Mouse (Mus musculus) heart, embryonic 12.5 days (tissue): ENCODE results near the gene Tanc2. TPM values are rescaled to one million over a fixed set of nuclear protein-coding genes. Genes with fewer than 3 reads are reported as not detected.

ENCODE experiments used
- ATAC-seq: fragments of 200-750 bp; cut with Nextera tagmentation; 2 replicates; pipeline ENCODE4 v1.8.0; 2017; ENCODE audit warnings: moderate TSS enrichment, moderate library complexity; ENCODE audit not compliant: insufficient number of reproducible peaks, low FRiP score
- H3K27ac ChIP-seq: fragments of 300-500 bp; sonication (generic); 2 replicates; pipeline ENCODE4 v1.5.1; 2016; ENCODE audit warnings: mild to moderate bottlenecking, moderate library complexity; ENCODE audit not compliant: poor library complexity, severe bottlenecking
- H3K27me3 ChIP-seq: fragments of 300-500 bp; sonication (generic); replicated peaks from 2 replicates; pipeline ENCODE4 v1.6.1; 2016; ENCODE audit warnings: mild to moderate bottlenecking, moderate library complexity
- H3K36me3 ChIP-seq: fragments of 300-500 bp; sonication (generic); 2 replicates; pipeline ENCODE4 v1.6.1; 2016; ENCODE audit warnings: mild to moderate bottlenecking, moderate library complexity
- H3K4me1 ChIP-seq: fragments of 300-500 bp; sonication (generic); replicated peaks from 2 replicates; pipeline ENCODE4 v1.6.1; 2016; ENCODE audit warnings: mild to moderate bottlenecking
- H3K4me2 ChIP-seq: fragments of 300-500 bp; sonication (generic); 2 replicates; pipeline ENCODE4 v1.6.1; 2016; ENCODE audit warnings: mild to moderate bottlenecking, moderate library complexity
- H3K4me3 ChIP-seq: fragments of 300-500 bp; sonication (generic); 2 replicates; pipeline ENCODE4 v1.5.1; 2016; ENCODE audit warnings: mild to moderate bottlenecking
- H3K9ac ChIP-seq: fragments of 300-500 bp; sonication (generic); 2 replicates; pipeline ENCODE4 v1.6.1; 2016; ENCODE audit warnings: mild to moderate bottlenecking, moderate library complexity
- H3K9me3 ChIP-seq: fragments of 300-500 bp; sonication (generic); replicated peaks from 2 replicates; pipeline ENCODE4 v1.6.1; 2016; ENCODE audit warnings: mild to moderate bottlenecking, moderate library complexity
- WGBS: fragments of 180-500 bp; shearing (Covaris S2); methylation state at CpG from one replicate; pipeline ENCODE4 v1.1.7; 2016; 5-methylcytosine and 5-hydroxymethylcytosine counted together
- polyA plus RNA-seq: library from polyadenylated mRNA; unstranded; fragments of >200 nt; fragmentation: Nextera tagmentation; extraction: Ambion mirVana; gene quantifications from 2 replicates; pipeline ENCODE4 v1.2.1, GENCODE M21; 2016

The Tanc2 gene
- polyA plus RNA-seq, 1 experiment from 2014 or later: 24.4 TPM

DNA sequence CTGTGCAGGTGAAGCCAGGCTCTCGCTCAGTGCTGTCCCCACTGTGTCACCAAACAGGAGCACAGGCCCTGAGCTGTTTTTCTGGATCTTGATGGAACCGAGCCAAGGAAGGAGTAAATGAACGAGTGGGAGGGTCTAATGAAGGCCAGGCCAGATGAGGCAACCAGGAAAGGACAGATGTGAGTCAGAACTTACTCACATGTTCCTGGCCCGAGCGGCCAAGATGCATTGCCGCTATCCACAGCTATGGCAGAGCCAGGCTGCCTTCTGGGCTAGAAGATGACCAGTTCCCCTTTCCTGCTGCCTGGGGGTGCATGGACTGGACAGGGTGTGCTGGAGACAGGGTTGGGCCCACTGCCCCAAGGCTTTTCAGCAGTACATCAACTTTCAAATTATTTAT is 363.6 kb downstream of the Tanc2 start:
- no peaks in the 10 kb centered on the region for H3K36me3 ChIP-seq
- H3K4me1 ChIP-seq: peaks cover 3% of the 10 kb centered on the region; the same call in 1 of the 2 replicates
- H3K27me3 ChIP-seq: peaks cover 14% of the 10 kb centered on the region
- H3K4me3 ChIP-seq: no peak overlapping the region
- H3K9ac ChIP-seq: no peak overlapping the region
- 61% methylated on average over 6 of the region's 6 CpGs for WGBS
- 0 out of 2 replicates have a peak, but pooled peaks have one; percentile 1 for ATAC-seq
- no peaks in the 10 kb centered on the region for H3K9me3 ChIP-seq
- H3K4me2 ChIP-seq: no peak overlapping the region
- no peak overlapping the region for H3K27ac ChIP-seq

DNA sequence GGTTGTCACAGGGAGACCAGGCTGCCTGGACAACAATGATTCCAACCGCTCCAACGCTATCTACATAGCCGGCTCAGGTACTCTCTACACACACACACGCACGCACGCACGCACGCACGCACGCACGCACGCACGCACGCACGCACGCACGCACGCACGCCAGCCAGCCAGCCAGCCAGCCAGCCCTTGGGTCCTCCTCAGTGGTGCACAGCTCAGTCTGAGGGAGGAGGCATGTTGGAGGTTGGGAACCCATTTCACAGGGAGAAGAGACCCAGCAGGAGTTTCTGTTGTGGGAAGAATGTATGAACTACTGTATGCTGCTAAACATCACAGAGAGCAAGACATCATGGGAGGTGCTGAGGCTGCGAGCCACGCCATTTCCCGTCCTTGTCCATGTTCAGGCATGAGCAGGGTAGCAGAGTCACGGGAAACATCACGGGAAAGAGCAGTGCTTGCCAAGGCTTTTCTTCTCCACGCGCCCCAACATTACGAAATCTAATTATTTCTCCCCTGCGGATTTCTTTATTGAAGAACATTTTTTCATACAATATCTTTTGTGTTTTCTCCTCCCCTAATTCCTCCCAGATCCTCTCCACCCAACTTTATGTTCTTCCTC is 366.1 kb downstream of the Tanc2 start:
- H3K36me3 ChIP-seq: no peaks in the 10 kb centered on the region
- H3K27me3 ChIP-seq: peaks cover 10% of the 10 kb centered on the region; the same call in 1 of the 2 replicates
- no peak overlapping the region for H3K27ac ChIP-seq
- 89% methylated on average over 28 of the region's 28 CpGs for WGBS
- no peaks in the 10 kb centered on the region for H3K9me3 ChIP-seq
- H3K4me2 ChIP-seq: no peak overlapping the region
- no peak overlapping the region for H3K9ac ChIP-seq
- no peak overlapping the region for H3K4me3 ChIP-seq
- peaks cover 15% of the 10 kb centered on the region for H3K4me1 ChIP-seq
- ATAC-seq: no peak

GRCm38 (mm10) chr11:105957501-105957900 is 367.7 kb downstream of the Tanc2 start:
- 48% methylated on average over 6 of the region's 6 CpGs for WGBS
- Histone ChIP-seq H3K36me3 (no peaks in the 10 kb centered on the region), H3K4me3 (no peak overlapping the region), H3K27me3 (0 out of 2 replicates have a peak, but pooled peaks cover 4% of the 10 kb centered on the region), H3K9ac (no peak overlapping the region), H3K4me1 (peaks cover 18% of the 10 kb centered on the region), H3K27ac (no peak overlapping the region; the same call in 1 of the 2 replicates), H3K4me2 (no peak overlapping the region), H3K9me3 (no peaks in the 10 kb centered on the region)
- no peak; the same call in 1 of the 2 replicates for ATAC-seq

DNA sequence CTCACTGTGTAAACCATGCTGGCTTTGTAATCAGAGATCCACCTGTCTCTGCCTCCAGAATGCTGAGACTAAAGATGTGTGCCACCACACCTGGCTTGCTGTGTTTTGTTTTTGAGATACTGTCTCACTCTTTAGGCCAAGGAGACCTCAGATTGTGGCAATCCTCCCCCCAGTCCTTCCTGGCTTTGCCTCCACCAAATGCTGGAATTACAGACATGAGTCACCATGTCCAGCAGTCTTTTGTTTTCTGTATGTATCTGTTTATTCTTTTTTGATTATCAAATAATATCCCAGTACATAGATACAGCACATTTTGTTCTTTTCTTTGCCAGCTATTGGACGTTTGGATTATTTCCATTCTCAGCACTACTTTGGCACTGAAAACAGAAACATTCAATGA is 368.8 kb downstream of the Tanc2 start:
- WGBS: 41% methylated on average over 1 of the region's 1 CpGs
- no peak overlapping the region for H3K27ac ChIP-seq
- H3K9me3 ChIP-seq: no peaks in the 10 kb centered on the region
- H3K36me3 ChIP-seq: no peaks in the 10 kb centered on the region
- no peak for ATAC-seq
- H3K4me3 ChIP-seq: no peak overlapping the region
- H3K4me1 ChIP-seq: peaks cover 21% of the 10 kb centered on the region
- no peak overlapping the region for H3K9ac ChIP-seq
- 0 out of 2 replicates have a peak, but pooled peaks cover 4% of the 10 kb centered on the region for H3K27me3 ChIP-seq
- H3K4me2 ChIP-seq: no peak overlapping the region

DNA sequence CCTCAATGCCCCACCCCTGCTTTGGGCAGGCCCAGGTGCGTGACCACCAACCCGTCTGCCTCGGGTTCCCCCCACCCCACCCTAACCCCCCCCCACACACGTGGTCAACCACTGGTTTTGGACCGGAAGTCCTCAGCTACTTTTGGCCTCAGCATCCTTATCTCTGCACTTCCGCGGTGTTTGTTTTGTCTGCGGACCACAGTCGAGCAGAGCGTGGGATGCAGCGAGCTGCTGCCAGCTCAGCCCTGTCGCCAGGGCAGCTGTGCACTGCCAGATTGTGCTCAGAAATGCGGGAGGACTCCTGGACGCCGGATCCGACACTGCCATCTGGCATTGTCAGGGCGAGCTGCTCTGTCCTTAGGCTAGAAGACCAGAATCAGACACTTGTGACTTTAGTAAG is 369.6 kb downstream of the Tanc2 start:
- Histone ChIP-seq H3K27me3 (0 out of 2 replicates have a peak, but pooled peaks cover 4% of the 10 kb centered on the region), H3K4me3 (peak overlapping the region; percentile 7; the same call in 1 of the 2 replicates), H3K9ac (no peak overlapping the region), H3K36me3 (no peaks in the 10 kb centered on the region), H3K27ac (no peak overlapping the region), H3K4me1 (peaks cover 21% of the 10 kb centered on the region), H3K9me3 (no peaks in the 10 kb centered on the region), H3K4me2 (peak overlapping the region; percentile 56)
- ATAC-seq: no peak
- WGBS: 3% methylated on average over 17 of the region's 17 CpGs

- Histone ChIP-seq H3K4me3 (no peak overlapping the region), H3K27me3 (peaks cover 43% of the 10 kb centered on the region), H3K9ac (no peak overlapping the region), H3K4me1 (peaks cover 35% of the 10 kb centered on the region), H3K27ac (no peak overlapping the region), H3K36me3 (no peaks in the 10 kb centered on the region), H3K9me3 (no peaks in the 10 kb centered on the region), H3K4me2 (no peak overlapping the region)
- no peak for ATAC-seq
- 59% methylated on average over 5 of the region's 5 CpGs for WGBS
These were observed 374.9 kb downstream of the Tanc2 start for GRCm38 (mm10) chr11:105964691-105965090.

DNA sequence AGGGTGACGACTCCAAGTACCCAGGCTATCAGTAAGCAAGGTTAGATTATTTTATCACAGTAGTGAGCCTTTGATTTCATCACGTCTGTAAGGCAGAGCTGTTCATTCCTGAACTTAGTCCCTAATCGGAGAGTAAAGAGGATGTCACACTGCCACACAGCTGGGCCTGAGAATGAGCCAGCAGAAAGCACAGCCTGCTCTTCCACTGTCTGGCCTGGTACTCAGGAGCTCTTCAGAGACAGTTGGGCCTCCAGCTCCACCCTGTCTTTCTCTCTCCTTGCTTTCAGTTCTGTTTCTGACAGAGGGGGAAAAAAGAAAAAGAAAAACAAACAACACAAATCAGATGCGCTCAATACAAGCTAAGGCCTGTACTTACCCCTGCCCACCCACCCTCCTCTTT is 376.5 kb downstream of the Tanc2 start:
- H3K27me3 ChIP-seq: peaks cover 58% of the 10 kb centered on the region
- no peak overlapping the region for H3K9ac ChIP-seq
- no peak overlapping the region for H3K4me2 ChIP-seq
- H3K36me3 ChIP-seq: no peaks in the 10 kb centered on the region
- H3K27ac ChIP-seq: no peak overlapping the region
- 40% methylated on average over 4 of the region's 4 CpGs for WGBS
- H3K4me3 ChIP-seq: no peak overlapping the region
- H3K9me3 ChIP-seq: no peaks in the 10 kb centered on the region
- H3K4me1 ChIP-seq: peaks cover 31% of the 10 kb centered on the region
- ATAC-seq: no peak

GRCm38 (mm10) chr11:105967741-105968574 is 378.2 kb downstream of the Tanc2 start, which contains the start of gene Ace:
TSS of gene Ace (plus strand) at chr11:105967945.
- peak within 1 kb of the TSS; percentile 63 for H3K9ac ChIP-seq
- peaks cover 75% of the 10 kb centered on the region for H3K27me3 ChIP-seq
- H3K4me1 ChIP-seq: peaks cover 24% of the 10 kb centered on the region
- peak within 1 kb of the TSS; percentile 63 for H3K4me3 ChIP-seq
- 1% methylated on average over 76 of the region's 76 CpGs for WGBS
- no peak within 1 kb of the TSS for H3K27ac ChIP-seq
- peak within 1 kb of the TSS; percentile 98 for H3K4me2 ChIP-seq
- ATAC-seq: 0 out of 2 replicates have a peak, but pooled peaks have one; percentile 20
- H3K36me3 ChIP-seq: no peaks in the 10 kb centered on the region
- no peaks in the 10 kb centered on the region for H3K9me3 ChIP-seq

- Histone ChIP-seq H3K9ac (no peak overlapping the region), H3K4me3 (no peak overlapping the region; the same call in 1 of the 2 replicates), H3K36me3 (no peaks in the 10 kb centered on the region), H3K4me1 (peaks cover 23% of the 10 kb centered on the region), H3K4me2 (peak overlapping the region; percentile 98; the same call in 1 of the 2 replicates), H3K27ac (no peak overlapping the region), H3K9me3 (no peaks in the 10 kb centered on the region), H3K27me3 (peaks cover 85% of the 10 kb centered on the region)
- WGBS: 38% methylated on average over 10 of the region's 10 CpGs
- ATAC-seq: no peak
These were observed 379.2 kb downstream of the Tanc2 start for GRCm38 (mm10) chr11:105968948-105969347.

- ATAC-seq: no peak
- H3K4me2 ChIP-seq: no peak overlapping the region
- H3K4me3 ChIP-seq: no peak overlapping the region
- peaks cover 23% of the 10 kb centered on the region for H3K4me1 ChIP-seq
- no peak overlapping the region for H3K9ac ChIP-seq
- H3K27me3 ChIP-seq: peaks cover 91% of the 10 kb centered on the region
- WGBS: 46% methylated on average over 1 of the region's 1 CpGs
- no peaks in the 10 kb centered on the region for H3K9me3 ChIP-seq
- no peak overlapping the region for H3K27ac ChIP-seq
- H3K36me3 ChIP-seq: no peaks in the 10 kb centered on the region
These were observed 379.7 kb downstream of the Tanc2 start for GRCm38 (mm10) chr11:105969516-105969915.

DNA sequence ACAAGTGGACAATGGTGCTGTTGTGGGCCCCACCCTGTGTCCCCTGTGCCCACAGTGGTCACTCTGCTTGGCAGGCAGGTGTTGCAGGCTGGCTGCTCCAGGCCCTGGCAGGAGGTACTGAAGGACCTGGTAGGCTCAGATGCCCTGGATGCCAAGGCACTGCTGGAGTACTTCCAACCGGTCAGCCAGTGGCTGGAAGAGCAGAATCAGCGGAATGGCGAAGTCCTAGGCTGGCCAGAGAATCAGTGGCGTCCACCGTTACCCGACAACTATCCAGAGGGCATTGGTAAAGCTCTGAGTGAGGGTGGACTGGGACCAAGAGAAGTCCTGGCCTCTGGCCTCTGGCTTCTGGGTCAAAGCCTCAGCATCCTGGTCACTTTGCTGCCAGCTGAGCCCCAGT is 384.8 kb downstream of the Tanc2 start:
- Histone ChIP-seq H3K27me3 (peaks cover 81% of the 10 kb centered on the region), H3K36me3 (no peaks in the 10 kb centered on the region), H3K4me2 (no peak overlapping the region), H3K4me3 (no peak overlapping the region), H3K4me1 (no peaks in the 10 kb centered on the region), H3K27ac (no peak overlapping the region), H3K9ac (no peak overlapping the region), H3K9me3 (no peaks in the 10 kb centered on the region)
- ATAC-seq: no peak
- 86% methylated on average over 6 of the region's 6 CpGs for WGBS
